Mouse (Mus musculus): ENCODE data around the gene Fbxw27.
"Not testable (repeated sequence)": the region's sequence is repeated elsewhere in the genome, so short reads cannot be mapped to it uniquely, and the experiment has no call there.

DNA sequence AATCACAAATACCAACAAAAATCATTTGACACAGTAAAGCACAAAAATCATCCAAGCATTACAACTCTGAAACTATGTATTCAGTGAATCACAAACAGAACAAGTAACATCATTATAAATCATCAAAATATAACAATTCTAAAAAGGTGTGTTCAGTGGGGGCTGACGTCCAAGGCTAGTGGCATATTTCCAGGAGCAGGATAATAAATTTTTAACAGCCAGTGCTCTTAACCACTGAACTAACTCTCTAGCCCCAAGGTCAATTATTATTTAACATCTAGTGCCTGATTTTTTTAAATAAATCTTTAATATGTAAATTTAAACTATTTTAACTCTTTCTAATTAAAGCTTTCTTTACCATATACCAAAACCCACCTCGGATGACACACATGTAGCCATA lies 15.1 kb upstream of the Fbxw27 start:
- TF ChIP-seq CTCF (IDR thresholded peaks at IDR 0.05; ENCODE audit: borderline replicate concordance, insufficient read depth, low read depth, low read length); POLR2A (IDR thresholded peaks at IDR 0.05; ENCODE audit: borderline replicate concordance, insufficient read depth, low read length): not testable (repeated sequence)

Data from cerebellum, adult 2 months (tissue).